Mouse (Mus musculus) forebrain, postnatal 0 days (tissue): ENCODE data around the gene Elovl1. TPM values are rescaled to one million over a fixed set of nuclear protein-coding genes. Genes with fewer than 3 reads are reported as not detected.

Experiments
- ATAC-seq: fragments of 200-750 bp; cut with Nextera tagmentation; 2 replicates; pipeline ENCODE4 v1.8.0; 2017; ENCODE audit warnings: mild to moderate bottlenecking, moderate library complexity
- DNase-seq: peaks from one replicate; pipeline ENCODE4 v3.0.0-alpha.2; 2015
- H3K27ac ChIP-seq: fragments of 300-500 bp; sonication (generic); 2 replicates; pipeline ENCODE4 v1.5.1; 2014; ENCODE audit warnings: low read depth, mild to moderate bottlenecking, antibody characterized with exemption, low read length, moderate library complexity, mixed read lengths
- H3K27me3 ChIP-seq: fragments of 300-500 bp; sonication (generic); 2 replicates; pipeline ENCODE4 v1.6.1; 2014; ENCODE audit warnings: mild to moderate bottlenecking, low read length, mixed read lengths; ENCODE audit not compliant: insufficient read depth
- H3K36me3 ChIP-seq: fragments of 300-500 bp; sonication (generic); 2 replicates; pipeline ENCODE4 v1.6.1; 2014; ENCODE audit warnings: mild to moderate bottlenecking, moderate library complexity; ENCODE audit not compliant: insufficient read depth
- H3K4me1 ChIP-seq: fragments of 300-500 bp; sonication (generic); 2 replicates; pipeline ENCODE4 v1.6.1; 2014; ENCODE audit warnings: antibody characterized with exemption; ENCODE audit not compliant: insufficient read depth
- H3K4me2 ChIP-seq: fragments of 300-500 bp; sonication (generic); 2 replicates; pipeline ENCODE4 v1.6.1; 2014; ENCODE audit warnings: low read depth, mild to moderate bottlenecking, moderate library complexity
- H3K4me3 ChIP-seq: fragments of 300-500 bp; sonication (generic); 2 replicates; pipeline ENCODE4 v1.5.1; 2014; ENCODE audit warnings: low read depth, low read length, mixed read lengths
- H3K9ac ChIP-seq: fragments of 300-500 bp; sonication (generic); 2 replicates; pipeline ENCODE4 v1.6.1; 2014; ENCODE audit warnings: mild to moderate bottlenecking
- H3K9me3 ChIP-seq: fragments of 300-500 bp; sonication (generic); 2 replicates; pipeline ENCODE4 v1.6.1; 2016; ENCODE audit warnings: low read length
- CTCF ChIP-seq: sonication (generic); IDR thresholded peaks from 2 replicates; pipeline ENCODE4 v1.5.1; 2016; ENCODE audit warnings: antibody characterized with exemption, control low read depth, low read depth
- WGBS: fragments of 180-500 bp; shearing (Covaris S2); extraction: QIAGEN DNeasy Blood & Tissue Kit; methylation state at CpG from one replicate; pipeline ENCODE4 v1.1.7; 2014; 5-methylcytosine and 5-hydroxymethylcytosine counted together
- polyA plus RNA-seq: library from polyadenylated mRNA; unstranded; fragments of >200 nt; fragmentation: Nextera tagmentation; extraction: Ambion mirVana; gene quantifications from 2 replicates; pipeline ENCODE4 v1.2.1, GENCODE M21; 2015
- total RNA-seq: library from RNA; depleted of rRNA; stranded (reverse); fragments of >200 nt; gene quantifications from 2 replicates; pipeline ENCODE4 v1.2.3, GENCODE M21; 2014

Elovl1 gene
- total and polyA plus RNA-seq, 2 experiments from 2014 or later: 13.9 to 22.2 TPM

GRCm38 (mm10) chr4:118445781-118446414, 18.0 kb downstream of the Elovl1 start:
- peak; percentile 73 for ATAC-seq

GRCm38 (mm10) chr4:118446415-118447153, 18.7 kb downstream of the Elovl1 start:
- Histone ChIP-seq H3K9me3 (no peaks in the 10 kb centered on the region), H3K9ac (peak overlapping the region; percentile 54), H3K4me3 (peak overlapping the region; percentile 32), H3K36me3 (no peaks in the 10 kb centered on the region), H3K27me3 (no peaks in the 10 kb centered on the region; the same call in 1 of the 2 replicates), H3K4me2 (peak overlapping the region; percentile 83), H3K27ac (no peak overlapping the region), H3K4me1 (0 out of 2 replicates have a peak, but pooled peaks cover 6% of the 10 kb centered on the region)
- 18% methylated on average over 24 of the region's 24 CpGs for WGBS
- ATAC-seq (peak; percentile 56), DNase-seq (peak; percentile 42)
- TF ChIP-seq CTCF: peak; percentile 25

More at GRCm38 (mm10) chr4:118445781-118446414, 18.0 kb downstream of the Elovl1 start:
- WGBS: 16% methylated on average over 18 of the region's 18 CpGs
- no peak for DNase-seq
- H3K4me3 ChIP-seq: peak overlapping the region; percentile 32
- H3K27ac ChIP-seq: no peak overlapping the region
- H3K4me2 ChIP-seq: peak overlapping the region; percentile 83
- peak overlapping the region; percentile 54 for H3K9ac ChIP-seq
- H3K27me3 ChIP-seq: no peaks in the 10 kb centered on the region; the same call in 1 of the 2 replicates
- no peaks in the 10 kb centered on the region for H3K36me3 ChIP-seq
- H3K9me3 ChIP-seq: no peaks in the 10 kb centered on the region
- no peak for TF ChIP-seq CTCF
- 0 out of 2 replicates have a peak, but pooled peaks cover 6% of the 10 kb centered on the region for H3K4me1 ChIP-seq

GRCm38 (mm10) chr4:118457345-118457975, 29.6 kb downstream of the Elovl1 start, which contains the start of gene Mpl:
Gene Mpl, minus strand, starts transcription at chr4:118457513.
- H3K9ac ChIP-seq: no peak within 1 kb of the TSS
- H3K9me3 ChIP-seq: no peaks in the 10 kb centered on the region
- ATAC-seq (no peak), DNase-seq (no peak)
- 75% methylated on average over 9 of the region's 9 CpGs for WGBS
- H3K27ac ChIP-seq: no peak within 1 kb of the TSS
- no peaks in the 10 kb centered on the region for H3K27me3 ChIP-seq
- no peaks in the 10 kb centered on the region for H3K4me1 ChIP-seq
- no peak for TF ChIP-seq CTCF
- no peak within 1 kb of the TSS for H3K4me3 ChIP-seq
- H3K4me2 ChIP-seq: no peak within 1 kb of the TSS
- H3K36me3 ChIP-seq: no peaks in the 10 kb centered on the region

GRCm38 (mm10) chr4:118464956-118465355, 37.1 kb downstream of the Elovl1 start:
- TF ChIP-seq CTCF: no peak
- no peaks in the 10 kb centered on the region for H3K36me3 ChIP-seq
- no peak for DNase-seq
- no peak overlapping the region for H3K9ac ChIP-seq
- no peak overlapping the region for H3K4me3 ChIP-seq
- H3K27me3 ChIP-seq: no peaks in the 10 kb centered on the region
- H3K9me3 ChIP-seq: no peaks in the 10 kb centered on the region
- no peaks in the 10 kb centered on the region for H3K4me1 ChIP-seq
- ATAC-seq: no peak
- H3K4me2 ChIP-seq: no peak overlapping the region
- H3K27ac ChIP-seq: no peak overlapping the region
- 93% methylated on average over 3 of the region's 3 CpGs for WGBS

GRCm38 (mm10) chr4:118465697-118466163, 37.8 kb downstream of the Elovl1 start:
- WGBS: 69% methylated on average over 11 of the region's 11 CpGs
- no peaks in the 10 kb centered on the region for H3K27me3 ChIP-seq
- no peak overlapping the region for H3K4me2 ChIP-seq
- ATAC-seq (no peak), DNase-seq (no peak)
- no peaks in the 10 kb centered on the region for H3K36me3 ChIP-seq
- no peak for TF ChIP-seq CTCF
- no peak overlapping the region for H3K4me3 ChIP-seq
- H3K9me3 ChIP-seq: no peaks in the 10 kb centered on the region
- no peaks in the 10 kb centered on the region for H3K4me1 ChIP-seq
- no peak overlapping the region for H3K27ac ChIP-seq
- no peak overlapping the region for H3K9ac ChIP-seq

GRCm38 (mm10) chr4:118471281-118471680, 43.4 kb downstream of the Elovl1 start:
- no peak overlapping the region for H3K27ac ChIP-seq
- no peaks in the 10 kb centered on the region for H3K36me3 ChIP-seq
- H3K9ac ChIP-seq: no peak overlapping the region
- no peaks in the 10 kb centered on the region for H3K4me1 ChIP-seq
- H3K4me3 ChIP-seq: no peak overlapping the region
- no peak for TF ChIP-seq CTCF
- no peak for DNase-seq
- no peaks in the 10 kb centered on the region for H3K27me3 ChIP-seq
- H3K9me3 ChIP-seq: no peaks in the 10 kb centered on the region
- no peak overlapping the region for H3K4me2 ChIP-seq
- WGBS: 80% methylated on average over 6 of the region's 6 CpGs
- no peak for ATAC-seq
